Mouse (Mus musculus) cortical plate, adult 2 months (tissue): ENCODE data around the gene Stxbp5.

Source experiments
- CTCF ChIP-seq: fragments of 200-500 bp; IDR thresholded peaks from 2 replicates; pipeline ENCODE4 v1.5.1; 2011; ENCODE audit warnings: mild to moderate bottlenecking, control low read depth, low read length; ENCODE audit not compliant: insufficient read depth; ENCODE audit errors: extremely low read depth
- POLR2A ChIP-seq: fragments of 200-500 bp; IDR thresholded peaks from 2 replicates; pipeline ENCODE4 v1.6.1; 2011; ENCODE audit warnings: mild to moderate bottlenecking, low read length, control low read depth; ENCODE audit not compliant: insufficient read depth; ENCODE audit errors: extremely low read depth

DNA sequence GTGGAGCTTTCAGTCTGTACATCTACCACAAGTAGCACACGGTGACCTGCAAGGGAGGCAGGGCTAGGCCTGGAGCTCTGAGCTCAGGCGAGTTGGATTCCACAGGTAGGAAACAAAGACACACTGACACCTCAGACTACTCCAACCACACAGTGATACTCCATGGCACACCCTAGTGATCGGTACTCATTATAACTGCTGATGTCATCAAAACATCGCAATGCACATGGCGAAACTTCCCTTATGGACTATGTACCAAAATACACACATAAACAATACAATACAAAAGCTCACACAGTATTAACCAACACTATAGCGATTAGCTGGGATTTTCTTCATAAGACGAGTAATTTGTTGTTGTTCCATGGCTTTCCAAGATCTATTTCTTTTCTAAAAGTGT, 82.3 kb downstream of the Stxbp5 start:
- TF ChIP-seq POLR2A (no peak), CTCF (no peak)
